Mouse (Mus musculus): Measurements from ENCODE around the gene Spo11. TPM values are rescaled to one million over a fixed set of nuclear protein-coding genes. Genes with fewer than 3 reads are reported as not detected.

The Spo11 gene
- 0.10 and 0.28 TPM in 2 replicates for polyA plus RNA-seq (2015; fragmentation: Nextera tagmentation; extraction: Ambion mirVana)

GRCm38 (mm10) chr2:172977409-172978130, at the start of gene Spo11:
Gene Spo11 (plus strand): TSS chr2:172977700.

GRCm38 (mm10) chr2:172940003-172940798, 37.3 kb upstream of the Spo11 start, which contains the start of gene Bmp7:
Gene Bmp7 (minus strand): TSS chr2:172940321.

GRCm38 (mm10) chr2:172999630-173000284, 22.3 kb downstream of the Spo11 start, which contains the start of gene Rae1:
Gene Rae1 (plus strand): TSS chr2:173000117.

GRCm38 (mm10) chr2:173020430-173020829, 42.9 kb downstream of the Spo11 start, which contains the start of gene Rbm38:
Gene Rbm38 (plus strand): TSS chr2:173020498.

Other genes starting within 250 kb of the Spo11 start
- gene Bmp7, start 37.4 kb upstream of the Spo11 start, polyA plus RNA-seq (2015; fragmentation: Nextera tagmentation; extraction: Ambion mirVana) = 0.19 and 0.47 TPM in 2 replicates
- 91.4 and 93.1 TPM in 2 replicates for gene Rae1, start 22.4 kb downstream of the Spo11 start, polyA plus RNA-seq (2015; fragmentation: Nextera tagmentation; extraction: Ambion mirVana)
- gene Rbm38, start 42.8 kb downstream of the Spo11 start, polyA plus RNA-seq (2015; fragmentation: Nextera tagmentation; extraction: Ambion mirVana) = 225 and 250 TPM in 2 replicates
- gene Ctcfl, start 141.8 kb downstream of the Spo11 start, polyA plus RNA-seq (2015; fragmentation: Nextera tagmentation; extraction: Ambion mirVana) = 0.06 and 0.07 TPM in 2 replicates
- gene Pck1, start 175.3 kb downstream of the Spo11 start, polyA plus RNA-seq (2015; fragmentation: Nextera tagmentation; extraction: Ambion mirVana) = 0.08 and 0.13 TPM in 2 replicates
- gene Zbp1, start 241.2 kb downstream of the Spo11 start, polyA plus RNA-seq (2015; fragmentation: Nextera tagmentation; extraction: Ambion mirVana) = 2.9 and 6.3 TPM in 2 replicates